ENCODE assay signal across 9 mouse cellular contexts in the genomic region with DNA sequence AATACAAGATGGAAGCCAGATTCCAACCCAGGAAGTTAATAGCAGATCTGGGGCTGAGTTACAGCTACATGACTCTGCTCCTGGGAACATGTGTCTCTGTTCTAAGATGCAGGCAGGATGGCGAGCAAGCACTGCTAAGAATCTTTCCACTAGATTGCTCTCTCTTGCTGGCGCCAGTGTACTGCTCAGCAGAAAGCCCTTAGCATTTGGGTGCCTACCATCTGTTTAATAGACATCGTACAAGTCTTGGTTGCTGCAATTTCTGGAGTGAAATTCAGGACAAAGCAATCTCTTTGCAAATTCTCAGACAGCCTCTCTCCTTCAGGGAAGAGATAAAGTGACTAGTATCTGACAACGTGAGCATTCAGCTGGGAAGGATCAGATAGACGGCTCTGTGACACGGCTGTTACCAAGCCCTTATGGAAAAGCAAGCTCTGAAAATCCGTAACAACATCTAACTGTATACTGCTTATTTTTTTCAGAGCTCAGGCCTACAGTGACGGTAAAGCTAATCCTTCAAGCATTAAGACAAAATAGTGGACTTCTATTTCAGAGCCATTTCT. TPM values are rescaled to one million over a fixed set of nuclear protein-coding genes. Genes with fewer than 3 reads are reported as not detected.
DNase-seq lines count a peak whose midpoint lies in the region; ATAC-seq and TF ChIP-seq lines count a peak whose summit lies in the region.
"Had no signal": no experiment of that assay in that cellular context is flagged by ENCODE, and none has a peak within 500 bp of the region (broad histone marks: within the 10 kb centered on the region; RNA-seq: fewer than 3 reads in every experiment).

No protein-coding gene starts in this region.

- ATAC-seq in frontal cortex, adult (ENCODE audit: low TSS enrichment), result peak; percentile 51
- no peak for ATAC-seq in lung, embryonic 16.5 days (ENCODE audit: low read depth)
- no peak for ATAC-seq in hindbrain, postnatal 0 days
- no peak for ATAC-seq in stomach, embryonic 14.5 days (ENCODE audit: insufficient number of reproducible peaks, insufficient read depth, low FRiP score, low read depth)
- ATAC-seq in monocyte, adult 5-6 weeks (replicated peaks; ENCODE audit: insufficient number of reproducible peaks, low FRiP score, low TSS enrichment, poor library complexity, severe bottlenecking), result no peak

- H3K4me1 ChIP-seq in lung, embryonic 16.5 days (replicated peaks; ENCODE audit: control insufficient read depth, insufficient read depth, low read length), result 0 out of 2 replicates have a peak, but pooled peaks cover 3% of the 10 kb centered on the region
- H3K4me1 ChIP-seq in lung, adult 2 months (ENCODE audit: control insufficient read depth, insufficient read depth, low read length), result no peaks in the 10 kb centered on the region
- no peaks in the 10 kb centered on the region for H3K4me1 ChIP-seq in hindbrain, postnatal 0 days (ENCODE audit: insufficient read depth, low read length)
- no peaks in the 10 kb centered on the region for H3K4me1 ChIP-seq in stomach, embryonic 14.5 days (ENCODE audit: control insufficient read depth, insufficient read depth, low read length)

- no peaks in the 10 kb centered on the region for H3K9me3 ChIP-seq in lung, embryonic 16.5 days (ENCODE audit: control insufficient read depth, low read length)
- H3K9me3 ChIP-seq in hindbrain, postnatal 0 days (ENCODE audit: low read length), result no peaks in the 10 kb centered on the region
- no peaks in the 10 kb centered on the region for H3K9me3 ChIP-seq in stomach, embryonic 14.5 days (ENCODE audit: control insufficient read depth, low read depth, low read length)

- no peak for TF ChIP-seq POLR2A in lung, adult 2 months (IDR thresholded peaks at IDR 0.05; ENCODE audit: borderline replicate concordance, extremely low read depth, low read depth, low read length)

- no peak for TF ChIP-seq CTCF in lung, adult 2 months (IDR thresholded peaks at IDR 0.05; ENCODE audit: insufficient read depth, low read length)
- TF ChIP-seq CTCF in hindbrain, postnatal 0 days (IDR thresholded peaks at IDR 0.05; ENCODE audit: low read depth), result no peak

- peak overlapping the region; percentile 10; the same call in 1 of the 2 replicates for H3K9ac ChIP-seq in lung, embryonic 16.5 days (ENCODE audit: low read length)
- H3K9ac ChIP-seq in hindbrain, postnatal 0 days (replicated peaks; ENCODE audit: low read length), result no peak overlapping the region
- H3K9ac ChIP-seq in stomach, embryonic 14.5 days (replicated peaks; ENCODE audit: low read depth, low read length), result no peak overlapping the region
- H3K9ac ChIP-seq: liver, embryonic 14.5 days had no signal

- no peak overlapping the region for H3K4me3 ChIP-seq in lung, embryonic 16.5 days (ENCODE audit: low read length)
- no peak overlapping the region for H3K4me3 ChIP-seq in lung, adult 2 months (replicated peaks; ENCODE audit: extremely low read depth, low read depth, low read length)
- no peak overlapping the region for H3K4me3 ChIP-seq in hindbrain, postnatal 0 days (ENCODE audit: low read length)
- no peak overlapping the region for H3K4me3 ChIP-seq in stomach, embryonic 14.5 days (ENCODE audit: low read depth, low read length)

- H3K27ac ChIP-seq in lung, embryonic 16.5 days (ENCODE audit: low read length), result peak overlapping the region; percentile 12; the same call in 1 of the 2 replicates
- H3K27ac ChIP-seq in hindbrain, postnatal 0 days, result peak overlapping the region; percentile 48; the same call in 1 of the 2 replicates
- H3K27ac ChIP-seq in stomach, embryonic 14.5 days (ENCODE audit: low read length), result peak overlapping the region; percentile 13; the same call in 1 of the 2 replicates
- H3K27ac ChIP-seq: liver, embryonic 14.5 days had no signal

- no peaks in the 10 kb centered on the region for H3K36me3 ChIP-seq in lung, embryonic 16.5 days (ENCODE audit: control insufficient read depth, insufficient read depth, low read length)
- H3K36me3 ChIP-seq in hindbrain, postnatal 0 days (ENCODE audit: insufficient read depth, low read length), result no peaks in the 10 kb centered on the region
- H3K36me3 ChIP-seq in stomach, embryonic 14.5 days (ENCODE audit: control insufficient read depth, insufficient read depth, low read length), result no peaks in the 10 kb centered on the region

- no peaks in the 10 kb centered on the region for H3K27me3 ChIP-seq in lung, embryonic 16.5 days (ENCODE audit: control insufficient read depth, insufficient read depth, low read depth, low read length)
- H3K27me3 ChIP-seq in hindbrain, postnatal 0 days (ENCODE audit: insufficient read depth, low read length), result no peaks in the 10 kb centered on the region
- no peaks in the 10 kb centered on the region for H3K27me3 ChIP-seq in stomach, embryonic 14.5 days (ENCODE audit: control insufficient read depth, insufficient read depth, low read length)

- WGBS in lung, embryonic 16.5 days, result 62% methylated on average over 8 of the region's 8 CpGs
- 82% methylated on average over 8 of the region's 8 CpGs for WGBS in lung, adult 2 months
- WGBS in hindbrain, postnatal 0 days, result 35% methylated on average over 8 of the region's 8 CpGs
- 56% methylated on average over 8 of the region's 8 CpGs for whole genome bisulfite sequencing in stomach, embryonic 14.5 days

- no peak for DNase-seq in frontal cortex, postnatal 25 days (ENCODE audit: low spot score in 2 of 2)
- DNase-seq in lung, adult 2 months, result no peak
- DNase-seq in hindbrain, postnatal 0 days (ENCODE audit: low spot score), result peak; percentile 42
- no peak for DNase-seq in ovary, postnatal 10 days (ENCODE audit: low spot score)

- no peak overlapping the region for H3K4me2 ChIP-seq in lung, embryonic 16.5 days (ENCODE audit: low read depth, low read length)
- no peak overlapping the region; the same call in 1 of the 2 replicates for H3K4me2 ChIP-seq in hindbrain, postnatal 0 days (ENCODE audit: low read depth, low read length)
- H3K4me2 ChIP-seq in stomach, embryonic 14.5 days (replicated peaks; ENCODE audit: low read depth, low read length), result no peak overlapping the region

RNA-seq across cellular contexts. Expression of gene Ubtd2, which starts 1.7 kb away (rescaled TPM):
- 38.2 and 42.0 TPM in 2 replicates for polyA plus RNA-seq in lung, embryonic 16.5 days (2015; fragmentation: Nextera tagmentation; extraction: Ambion mirVana)
- polyA plus RNA-seq in lung, adult 2 months (2012; rRNA removed), result 8.8 and 11.8 TPM in 2 replicates
- 47.4 and 53.8 TPM in 2 replicates for total RNA-seq in hindbrain, postnatal 0 days (2014; rRNA removed)
- polyA plus RNA-seq in hindbrain, postnatal 0 days (2015; fragmentation: Nextera tagmentation; extraction: Ambion mirVana), result 30.6 TPM in 2 replicates
- polyA plus RNA-seq in stomach, embryonic 14.5 days (2014; fragmentation: Nextera tagmentation; extraction: Ambion mirVana), result 61.5 and 61.7 TPM in 2 replicates
- 1.4 to 4.3 TPM (median 2.6 TPM) in 3 replicates for total RNA-seq in monocyte, adult 5-6 weeks (2017)
